Mouse (Mus musculus) embryonic fibroblast, embryonic 13.5 days (primary cell): ENCODE results near the gene Atp8a1.

ENCODE experiments used
- CTCF ChIP-seq: IDR thresholded peaks from 2 replicates; pipeline ENCODE4 v1.5.1; 2011; ENCODE audit warnings: mild to moderate bottlenecking, control low read depth, low read length, moderate library complexity, borderline replicate concordance; ENCODE audit not compliant: insufficient read depth
- POLR2A ChIP-seq: IDR thresholded peaks from 2 replicates; pipeline ENCODE4 v1.6.1; 2011; ENCODE audit warnings: low read depth, mild to moderate bottlenecking, control low read depth, low read length, moderate library complexity

DNA sequence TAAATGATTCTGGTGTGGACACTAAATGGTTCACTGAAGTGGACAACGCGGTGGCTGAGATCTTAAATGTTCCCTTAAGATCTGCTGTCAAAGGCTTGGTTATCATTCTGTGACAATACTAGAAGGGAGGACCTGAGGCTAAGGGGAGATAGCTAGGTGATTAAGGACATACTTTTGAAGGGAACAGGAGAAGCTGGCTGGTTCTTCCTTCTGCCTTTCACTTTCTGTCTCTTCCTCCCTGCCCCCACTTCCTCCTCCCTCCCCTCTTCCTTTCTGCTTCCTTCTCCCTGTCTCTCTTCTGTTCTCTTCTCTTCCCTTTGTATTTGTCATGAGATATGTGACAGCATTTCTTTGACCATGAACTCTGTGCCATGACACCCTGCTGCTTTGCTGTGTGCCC lies 26.0 kb downstream of the Atp8a1 start:
- no peak for TF ChIP-seq POLR2A
- no peak for TF ChIP-seq CTCF
